Mouse (Mus musculus) activated CD4-positive, CD25-positive, alpha-beta regulatory T cell, adult 4 months (primary cell): ENCODE data around the gene Jarid2. TPM values are rescaled to one million over a fixed set of nuclear protein-coding genes. Genes with fewer than 3 reads are reported as not detected.
A peak's percentile ranks its signal among the peaks of the same experiment; 100 is the strongest.

Experiments
- ATAC-seq: one replicate; pipeline ENCODE4 v1.8.0; 2017
- polyA plus RNA-seq, 2 experiments: library from polyadenylated mRNA; unstranded; fragments of 100-300 nt; shearing (Covaris generic); gene quantifications; one replicate each; pipeline ENCODE4 v1.2.1; 2017

Jarid2 gene
- polyA plus RNA-seq, 2 experiments from 2014 or later: 47.3 to 58.1 TPM

DNA sequence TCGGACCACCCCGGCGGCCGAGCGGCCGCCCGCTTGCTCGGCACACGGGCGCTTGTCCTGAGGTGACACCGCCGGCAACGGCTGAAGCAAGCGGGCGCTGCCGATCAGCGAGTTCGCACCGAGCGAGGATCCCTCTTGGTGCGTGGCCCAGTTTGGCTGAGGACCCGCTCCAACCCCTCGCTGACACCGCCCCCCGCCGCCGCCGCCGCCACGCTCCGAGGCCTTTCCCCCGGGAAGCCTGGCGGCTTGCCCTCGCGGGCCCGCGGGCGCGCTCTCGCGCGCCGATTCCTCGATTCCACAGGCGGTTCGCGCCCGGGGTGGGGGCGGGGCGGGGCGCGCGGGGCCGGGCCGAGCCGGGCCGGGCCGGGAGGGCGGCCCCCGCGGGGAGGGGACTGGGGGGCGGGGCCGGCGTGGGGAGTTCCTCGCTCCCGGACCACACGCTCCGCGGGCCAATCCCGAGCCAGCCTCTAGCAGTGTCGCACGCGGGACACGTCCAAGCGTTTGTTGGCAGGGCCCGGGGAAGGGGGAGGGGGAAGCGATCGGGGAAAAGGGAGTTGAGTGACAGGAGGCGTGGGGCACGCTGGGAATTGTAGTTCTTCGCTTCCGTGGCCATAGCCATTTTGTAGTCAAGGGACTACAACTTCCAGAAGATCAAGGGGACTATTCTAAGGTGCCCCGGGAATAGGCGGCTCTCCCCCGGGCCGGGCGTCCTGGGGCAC lies 1.0 kb downstream of the Jarid2 start:
- ATAC-seq: peak; percentile 48

GRCm38 (mm10) chr13:44730939-44731551 lies 1.8 kb downstream of the Jarid2 start:
- ATAC-seq: peak; percentile 50

DNA sequence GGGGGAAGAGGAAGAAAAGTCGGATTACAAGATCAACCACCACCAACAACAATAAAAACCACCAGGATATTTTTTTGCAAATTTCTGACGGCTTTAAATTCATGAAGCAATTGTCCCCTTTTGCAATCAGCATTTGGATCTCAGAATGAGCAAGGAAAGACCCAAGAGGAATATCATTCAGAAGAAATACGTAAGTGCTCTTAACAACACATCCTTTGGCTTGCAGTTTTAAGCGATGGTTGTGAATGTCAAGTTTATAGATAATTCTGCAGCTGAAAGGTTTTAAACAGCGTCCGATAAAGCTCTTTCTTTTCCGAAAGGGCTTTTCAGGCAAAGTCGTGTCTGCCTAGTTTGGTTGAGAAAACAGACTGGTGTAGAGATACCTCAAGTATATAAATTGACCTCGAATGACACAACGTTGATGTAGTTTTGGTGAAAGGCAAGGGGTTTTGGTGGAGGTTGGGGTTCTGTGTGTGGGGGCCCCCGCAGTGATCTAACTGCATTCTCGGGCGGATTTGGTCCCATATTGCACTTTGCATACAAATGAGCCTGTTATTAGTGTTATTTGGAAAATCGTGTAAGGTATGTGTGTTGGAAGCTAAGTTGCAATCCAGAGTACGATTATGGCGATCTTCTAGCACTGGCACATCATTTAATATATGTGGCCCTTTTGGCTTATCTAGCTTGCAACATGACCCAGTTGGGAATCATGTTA lies 2.6 kb downstream of the Jarid2 start:
- ATAC-seq: no peak

GRCm38 (mm10) chr13:44732442-44732974 lies 3.2 kb downstream of the Jarid2 start:
- ATAC-seq: peak; percentile 13

- ATAC-seq: no peak
Measured at GRCm38 (mm10) chr13:44733036-44733372, 3.7 kb downstream of the Jarid2 start.

GRCm38 (mm10) chr13:44733373-44734111 lies 4.3 kb downstream of the Jarid2 start:
- ATAC-seq: peak; percentile 61

GRCm38 (mm10) chr13:44734441-44734840 lies 5.2 kb downstream of the Jarid2 start:
- no peak for ATAC-seq

GRCm38 (mm10) chr13:44735088-44735690 lies 5.9 kb downstream of the Jarid2 start:
- ATAC-seq: no peak

- ATAC-seq: no peak
Measured at GRCm38 (mm10) chr13:44737297-44737696, 8.0 kb downstream of the Jarid2 start.

- ATAC-seq: no peak
Measured at GRCm38 (mm10) chr13:44751780-44752179, 22.5 kb downstream of the Jarid2 start.

GRCm38 (mm10) chr13:44753206-44753605 lies 23.9 kb downstream of the Jarid2 start:
- ATAC-seq: no peak

DNA sequence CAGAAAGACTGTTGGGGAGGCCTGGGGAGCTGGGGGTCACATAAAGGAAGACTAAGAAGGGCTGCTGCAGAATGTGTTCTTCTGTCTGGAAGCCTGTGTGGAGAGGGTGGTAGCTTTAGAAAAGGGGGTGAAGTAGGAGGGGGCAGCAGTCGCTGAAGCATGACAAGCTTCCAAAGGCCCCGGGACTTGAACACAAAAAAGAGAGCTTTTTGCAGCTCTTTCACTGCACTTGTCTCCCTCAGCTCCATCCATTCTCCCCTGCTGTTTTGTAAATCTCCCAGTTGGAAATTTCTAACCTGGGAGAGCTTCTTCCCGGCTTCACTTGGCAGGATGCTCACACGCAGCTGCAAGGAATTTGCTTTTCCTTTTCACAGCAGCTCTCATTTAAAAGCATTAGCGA lies 26.2 kb downstream of the Jarid2 start:
- ATAC-seq: no peak

GRCm38 (mm10) chr13:44758750-44759149 lies 29.5 kb downstream of the Jarid2 start:
- ATAC-seq: no peak

DNA sequence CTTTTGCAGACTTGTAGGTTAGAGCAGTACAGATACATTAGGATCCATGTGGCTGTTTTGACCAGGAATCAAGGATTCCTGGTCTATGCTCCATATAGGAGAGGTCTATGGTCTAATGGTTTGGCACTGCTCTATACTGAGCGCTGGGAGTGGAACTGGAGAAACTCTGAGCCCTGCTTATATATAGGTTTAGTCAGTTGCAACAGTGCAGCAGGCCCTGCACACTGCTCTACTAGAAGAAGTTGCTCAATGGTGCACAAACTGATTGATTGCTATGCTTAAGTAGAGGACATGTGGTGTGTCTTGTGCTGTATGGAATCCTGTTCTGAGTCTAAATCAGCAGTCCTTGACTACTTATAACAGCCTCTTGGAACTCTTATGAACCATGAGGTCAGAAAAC lies 31.5 kb downstream of the Jarid2 start:
- ATAC-seq: no peak

- no peak for ATAC-seq
Measured at GRCm38 (mm10) chr13:44763068-44763467, 33.8 kb downstream of the Jarid2 start.

- no peak for ATAC-seq
Measured at GRCm38 (mm10) chr13:44767751-44768150, 38.5 kb downstream of the Jarid2 start.

DNA sequence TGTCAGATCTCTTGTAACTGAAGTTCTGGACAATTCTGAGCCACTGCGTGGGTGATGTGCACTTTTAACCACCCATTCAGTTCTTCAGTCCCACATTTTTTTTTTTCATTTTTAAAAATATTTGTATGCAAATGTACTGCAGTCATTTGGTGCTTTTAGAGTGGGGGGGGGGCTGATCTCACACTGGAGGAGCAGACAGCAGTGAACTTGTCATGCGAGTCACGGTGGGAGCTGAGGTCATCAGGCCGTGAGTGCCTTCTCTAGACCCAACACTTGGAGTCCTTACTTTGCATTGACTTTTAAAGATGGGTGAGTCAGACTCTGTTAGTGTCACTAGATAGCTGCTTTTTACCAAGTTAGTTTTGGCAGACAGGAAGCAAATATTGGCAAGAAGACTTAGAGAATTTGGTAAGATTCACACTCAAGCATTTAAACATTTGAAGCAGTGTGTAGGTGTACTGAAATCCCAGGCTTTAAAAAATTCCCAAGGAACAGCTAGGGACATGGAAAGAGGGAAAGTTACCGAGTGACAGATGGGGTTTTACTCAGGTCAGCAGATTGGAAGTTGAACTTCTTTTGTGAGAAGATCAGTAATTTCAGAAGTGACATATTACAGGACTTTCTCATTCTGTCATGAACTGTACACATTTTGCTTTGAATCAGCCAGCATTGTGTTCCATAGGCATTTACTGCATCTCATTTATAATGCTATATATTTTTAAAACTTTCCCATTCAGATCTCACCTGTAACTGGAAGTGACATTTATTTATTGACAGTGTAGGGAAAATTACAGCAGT lies 41.7 kb downstream of the Jarid2 start:
- ATAC-seq: peak; percentile 69

GRCm38 (mm10) chr13:44772816-44773215 lies 43.5 kb downstream of the Jarid2 start:
- ATAC-seq: no peak

GRCm38 (mm10) chr13:44774351-44774750 lies 45.1 kb downstream of the Jarid2 start:
- ATAC-seq: no peak

GRCm38 (mm10) chr13:44775396-44775795 lies 46.1 kb downstream of the Jarid2 start:
- no peak for ATAC-seq

- ATAC-seq: no peak
Measured at GRCm38 (mm10) chr13:44780506-44780905, 51.2 kb downstream of the Jarid2 start.

- no peak for ATAC-seq
Measured at GRCm38 (mm10) chr13:44781126-44781525, 51.9 kb downstream of the Jarid2 start.
